Mouse (Mus musculus) WW6 (cell line): ENCODE measurements around the gene Zmym4.
"Not testable (repeated sequence)": the region's sequence is repeated elsewhere in the genome, so short reads cannot be mapped to it uniquely, and the experiment has no call there.

Source experiments
- DNase-seq: peaks from one replicate; pipeline ENCODE4 v3.0.0-alpha.2; 2013; ENCODE audit warnings: low read depth, low spot score

The Zmym4 gene

GRCm38 (mm10) chr4:126967864-126968821 lies at the start of gene Zmym4:
Gene Zmym4 (minus strand): TSS chr4:126968135.
- peak; percentile 92 for DNase-seq

GRCm38 (mm10) chr4:127016366-127016765 lies 48.4 kb upstream of the Zmym4 start:
- no peak for DNase-seq

DNA sequence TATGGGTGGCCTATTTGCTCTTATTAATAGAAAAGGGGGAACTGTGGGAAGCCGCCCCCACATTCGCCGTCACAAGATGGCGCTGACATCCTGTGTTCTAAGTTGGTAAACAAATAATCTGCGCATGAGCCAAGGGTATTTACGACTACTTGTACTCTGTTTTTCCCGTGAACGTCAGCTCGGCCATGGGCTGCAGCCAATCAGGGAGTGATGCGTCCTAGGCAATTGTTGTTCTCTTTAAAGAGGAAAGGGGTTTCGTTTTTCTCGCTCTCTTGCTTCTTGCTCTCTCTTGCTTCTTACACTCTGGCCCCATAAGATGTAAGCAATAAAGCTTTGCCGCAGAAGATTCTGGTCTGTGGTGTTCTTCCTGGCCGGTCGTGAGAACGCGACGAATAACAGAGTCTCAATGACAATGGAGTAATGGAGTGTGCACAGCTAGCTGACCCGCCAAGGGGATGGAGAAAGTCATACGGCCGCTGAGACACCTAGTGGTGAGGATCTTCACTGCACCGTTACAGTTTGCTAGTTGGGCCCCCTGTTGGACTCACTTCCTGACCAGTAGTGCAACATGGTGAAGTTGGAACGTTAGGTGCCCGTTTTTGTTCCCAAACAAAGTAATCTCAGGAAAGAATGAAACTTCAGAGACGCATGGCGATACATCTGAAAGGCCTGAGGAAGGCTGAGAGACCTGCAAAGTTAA lies 47.5 kb upstream of the Zmym4 start:
- DNase-seq: peak; percentile 74

DNA sequence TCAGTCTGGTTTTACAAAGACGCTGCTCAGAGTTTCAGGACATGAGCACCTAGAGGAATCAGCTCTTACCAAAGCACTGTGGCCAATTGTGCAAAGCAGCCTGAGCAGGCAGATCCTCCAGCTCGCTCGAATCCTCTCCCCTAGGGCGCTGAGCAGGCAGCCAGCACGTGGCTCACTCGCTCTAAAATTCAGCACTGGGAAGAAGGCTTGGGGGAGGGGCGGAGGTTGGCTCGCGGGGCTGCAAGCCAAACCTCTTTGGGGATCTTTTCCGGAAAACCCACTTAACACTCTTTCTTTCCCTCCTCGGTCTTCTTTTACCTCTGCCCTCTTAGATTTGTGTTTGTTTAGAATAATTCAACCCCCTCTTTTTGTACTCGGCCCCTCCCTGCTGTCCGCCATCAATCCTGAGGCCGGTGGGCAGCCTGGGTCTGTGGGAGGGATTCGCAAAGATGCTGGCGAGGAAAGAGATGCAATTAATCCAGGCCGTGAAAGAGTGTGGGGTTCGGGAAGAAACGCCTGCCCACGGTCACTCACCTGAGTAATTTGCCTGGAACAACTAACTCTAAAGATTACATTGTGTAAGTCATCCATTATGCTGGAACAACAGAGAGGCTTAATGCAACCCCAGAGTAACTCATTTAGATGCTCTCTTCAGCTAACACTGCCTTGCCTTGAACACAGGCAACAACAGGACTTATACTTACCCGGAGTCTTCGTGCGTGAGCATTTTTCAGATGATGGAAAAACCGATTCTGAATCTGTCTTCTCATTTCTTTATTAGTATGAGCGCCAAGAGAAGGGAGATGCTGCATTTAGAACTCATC lies 37.4 kb upstream of the Zmym4 start:
- no peak for DNase-seq

- DNase-seq: no peak
These were observed 36.4 kb upstream of the Zmym4 start for GRCm38 (mm10) chr4:127004384-127004783.

DNA sequence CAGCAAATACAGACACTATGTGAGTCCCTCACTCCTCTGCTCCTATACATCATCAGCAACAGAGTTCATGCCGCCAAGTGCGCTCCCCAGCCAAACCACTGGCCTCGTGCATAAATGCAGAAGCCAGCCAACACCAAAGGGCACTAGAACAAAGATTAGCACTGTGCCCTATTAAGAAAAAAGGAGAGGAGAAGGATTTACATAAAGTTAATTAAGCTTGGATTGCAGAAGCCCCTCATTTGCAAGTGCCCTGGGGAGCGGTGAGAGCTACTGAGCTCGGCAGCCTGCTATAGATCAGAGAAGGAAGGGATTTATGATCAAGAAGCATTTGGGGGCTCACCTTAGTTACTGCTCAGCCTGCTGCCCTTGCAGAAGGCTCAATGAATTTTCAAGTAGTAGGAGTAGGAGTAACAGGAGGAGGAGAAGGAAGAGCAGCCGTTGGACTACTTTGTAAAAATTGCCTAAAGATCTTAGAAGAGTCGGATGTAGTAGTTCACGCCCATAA lies 32.7 kb upstream of the Zmym4 start:
- DNase-seq: no peak

- DNase-seq: not testable (repeated sequence)
These were observed 31.4 kb upstream of the Zmym4 start for GRCm38 (mm10) chr4:126999372-126999771.

DNA sequence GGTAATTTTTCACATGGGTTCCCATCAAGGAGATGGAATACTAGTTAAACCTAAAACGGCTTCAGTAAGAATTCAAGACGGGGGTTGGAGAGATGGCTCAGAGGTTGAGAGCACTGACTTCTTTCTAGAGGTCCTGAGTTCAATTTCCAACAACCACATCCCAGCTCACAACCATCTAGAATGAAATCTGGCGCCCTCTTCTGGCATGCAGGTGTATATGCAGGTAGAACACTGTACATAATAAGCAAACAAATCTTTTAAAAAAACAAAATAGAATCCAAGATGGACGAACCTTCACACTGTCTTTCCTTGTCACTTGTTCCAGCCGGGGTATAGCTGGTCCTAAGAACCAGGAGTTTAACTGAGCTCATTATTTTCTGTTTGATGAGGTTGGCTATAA lies 24.4 kb upstream of the Zmym4 start:
- no peak for DNase-seq

GRCm38 (mm10) chr4:126990553-126990952 lies 22.6 kb upstream of the Zmym4 start:
- DNase-seq: no peak

- no peak for DNase-seq
These were observed 20.6 kb upstream of the Zmym4 start for GRCm38 (mm10) chr4:126988503-126988902.

DNA sequence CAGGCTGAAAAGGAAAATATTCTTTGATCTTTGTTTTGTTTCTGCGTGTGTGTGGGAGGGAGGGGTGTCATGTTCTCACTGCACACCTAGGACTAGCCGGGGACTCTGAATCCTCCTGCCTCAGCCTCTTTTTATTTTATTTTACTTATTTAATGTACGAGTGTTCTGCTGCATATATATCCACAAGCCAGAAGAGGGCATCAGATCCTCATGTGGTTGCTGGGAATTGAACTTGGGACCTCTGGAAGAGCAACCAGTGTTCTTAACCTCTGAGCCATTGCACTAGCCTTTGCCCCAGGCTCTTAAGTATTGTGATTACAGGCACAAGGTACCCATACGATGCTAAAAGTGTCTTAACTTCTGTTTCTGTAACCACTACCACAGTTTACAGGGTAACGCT lies 18.8 kb upstream of the Zmym4 start:
- DNase-seq: no peak

DNA sequence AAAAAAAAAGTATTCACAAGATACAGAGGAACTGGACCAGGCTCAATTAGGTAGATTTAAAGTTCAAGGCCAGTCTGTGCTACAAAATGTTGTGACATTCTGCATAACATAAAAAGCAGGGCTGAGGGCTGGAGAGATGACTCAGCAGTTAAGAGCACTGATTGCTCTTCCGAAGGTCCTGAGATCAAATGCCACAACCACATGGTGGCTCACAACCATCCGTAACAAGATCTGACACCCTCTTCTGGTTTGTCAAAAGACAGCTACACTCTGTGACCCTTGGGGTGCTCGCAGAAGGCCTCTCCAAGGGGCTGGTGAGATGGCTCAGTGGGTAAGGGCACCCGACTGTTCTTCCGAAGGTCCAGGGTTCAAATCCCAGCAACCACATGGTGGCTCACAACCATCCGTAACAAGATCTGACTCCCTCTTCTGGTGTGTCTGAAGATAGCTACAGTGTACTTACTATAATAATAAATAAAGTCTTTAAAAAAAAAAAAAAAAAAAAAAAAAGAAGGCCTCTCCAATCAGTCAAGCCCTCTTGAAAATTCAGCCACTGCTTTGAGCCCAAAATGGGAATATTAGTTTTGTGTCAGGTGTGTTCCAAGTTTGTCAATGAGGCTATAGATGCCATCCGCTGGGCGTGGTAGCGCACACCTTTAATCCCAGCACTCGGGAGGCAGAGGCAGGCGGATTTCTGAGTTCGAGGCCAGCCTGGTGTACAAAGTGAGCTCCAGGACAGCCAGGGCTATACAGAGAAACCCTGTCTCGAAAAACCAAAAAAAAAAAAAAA lies 16.0 kb upstream of the Zmym4 start:
- DNase-seq: not testable (repeated sequence)

- no peak for DNase-seq
These were observed 15.4 kb upstream of the Zmym4 start for GRCm38 (mm10) chr4:126983321-126983720.

DNA sequence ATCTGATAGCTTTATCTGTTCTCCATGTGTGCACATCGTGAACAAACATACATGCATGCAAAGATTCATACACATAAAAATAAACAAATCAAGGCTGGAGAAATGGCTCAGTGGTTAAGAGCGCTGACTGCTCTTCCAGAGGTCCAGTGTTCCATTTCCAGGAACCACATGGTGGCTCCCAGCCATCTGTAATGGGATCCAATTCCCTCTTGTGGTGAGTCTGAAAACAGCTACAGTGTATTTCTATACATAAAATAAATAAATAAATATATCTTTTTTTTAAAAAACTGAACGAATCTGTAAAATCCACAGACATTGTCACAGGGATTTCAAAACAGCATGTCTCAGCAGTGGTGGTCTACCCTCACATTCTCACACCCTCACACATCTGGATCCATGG lies 10.8 kb upstream of the Zmym4 start:
- no peak for DNase-seq

DNA sequence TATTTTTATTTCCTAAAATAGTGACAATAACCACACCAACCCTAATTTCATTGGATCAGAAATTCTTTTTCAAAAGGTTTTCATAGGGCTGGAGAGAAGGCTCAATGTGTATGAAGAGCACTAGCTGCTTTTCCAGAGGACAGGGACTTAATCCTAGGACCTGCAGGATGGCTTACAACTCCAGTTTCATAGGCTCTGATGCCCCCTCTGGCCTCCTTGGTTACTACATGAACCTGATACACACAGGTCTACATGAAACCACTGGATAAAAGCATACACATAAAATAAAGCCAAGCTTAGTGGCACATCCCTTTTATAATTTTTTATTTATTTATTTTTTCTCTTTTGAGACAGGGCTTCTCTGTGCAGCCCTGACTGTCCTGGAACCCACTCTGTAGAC lies 9.5 kb upstream of the Zmym4 start:
- no peak for DNase-seq

DNA sequence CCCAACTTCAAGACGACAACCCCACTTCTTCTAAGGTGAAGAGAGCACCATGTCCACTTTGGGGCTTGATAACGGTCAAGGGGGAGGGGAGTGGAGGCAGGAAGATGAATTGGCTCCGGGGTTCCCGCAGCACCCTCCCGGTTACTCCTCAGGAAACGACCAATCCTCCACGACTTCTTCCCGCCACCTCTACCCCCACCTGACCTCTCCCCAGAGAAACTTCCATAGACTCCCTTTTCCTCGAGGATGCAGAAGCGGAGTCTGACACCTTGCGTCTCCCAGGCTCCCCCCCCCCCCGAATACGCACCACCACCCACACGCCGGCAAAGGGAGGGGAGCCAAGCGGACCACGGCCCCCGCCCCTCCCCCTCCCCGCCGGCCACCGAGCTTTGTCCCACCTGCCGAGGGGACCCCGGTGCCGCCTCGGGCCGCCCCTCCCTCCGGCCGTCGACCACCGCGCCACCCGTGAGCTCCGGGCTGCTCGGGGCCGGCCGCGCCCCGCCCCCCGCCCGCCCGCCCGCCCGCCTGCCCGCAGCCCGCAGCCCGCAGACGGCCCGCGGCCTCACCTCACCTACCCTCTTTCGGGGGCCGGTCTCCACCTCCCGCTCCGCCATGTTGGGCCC lies 583 bp downstream of the Zmym4 start:
- no peak for DNase-seq

DNA sequence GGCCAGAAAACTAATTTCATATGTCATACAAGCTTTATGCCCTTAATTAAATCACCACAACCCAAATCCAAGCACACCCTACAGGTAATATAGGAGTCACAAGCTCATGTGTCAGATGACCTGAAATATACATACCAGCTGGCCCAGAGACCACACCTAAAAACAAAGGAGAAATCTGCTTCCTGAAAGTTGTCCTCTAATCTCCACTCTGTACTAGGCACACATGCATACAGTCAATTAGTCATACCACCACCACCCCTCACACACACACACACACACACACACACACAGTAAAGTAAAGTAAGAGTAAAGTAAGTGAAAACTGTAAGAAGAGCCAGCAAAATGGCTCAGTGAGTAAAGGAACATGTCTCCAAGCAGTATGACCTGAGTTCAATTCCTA lies 9.3 kb downstream of the Zmym4 start:
- no peak for DNase-seq

DNA sequence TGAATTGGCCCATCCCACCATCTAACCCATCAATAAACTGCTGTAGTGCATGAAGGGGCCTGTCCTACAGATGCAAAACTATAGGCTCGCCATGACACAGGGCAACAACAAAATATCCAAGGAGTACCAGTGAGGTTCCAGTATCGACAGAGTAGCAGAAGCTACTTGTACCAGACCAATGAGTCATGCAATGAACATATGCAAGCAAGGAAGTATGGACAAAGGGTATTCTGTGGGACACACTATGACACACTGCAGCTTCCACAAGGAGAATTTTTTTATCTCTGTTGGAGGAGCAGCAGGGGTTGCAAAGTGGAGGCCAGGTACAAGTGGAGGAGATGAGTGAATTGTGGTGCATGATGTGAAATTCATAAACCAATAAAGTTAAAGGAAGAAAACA lies 9.7 kb downstream of the Zmym4 start:
- DNase-seq: no peak

GRCm38 (mm10) chr4:126957434-126957833 lies 10.5 kb downstream of the Zmym4 start:
- DNase-seq: no peak

GRCm38 (mm10) chr4:126950801-126951200 lies 17.1 kb downstream of the Zmym4 start:
- DNase-seq: not testable (repeated sequence)
